Mouse (Mus musculus) neutrophil, adult 5-6 weeks (primary cell): ENCODE results near the gene Shank2. TPM values are rescaled to one million over a fixed set of nuclear protein-coding genes. Genes with fewer than 3 reads are reported as not detected.

Experiments used
- ATAC-seq: fragments of 151-379, 151-347 bp; 2 replicates; pipeline ENCODE4 v1.8.0; 2017; ENCODE audit warnings: mild to moderate bottlenecking, moderate TSS enrichment; ENCODE audit not compliant: insufficient number of reproducible peaks, poor library complexity, low FRiP score, severe bottlenecking; ENCODE audit errors: extremely low read depth
- total RNA-seq: library from RNA; stranded (forward); fragments of 200-1000 nt; gene quantifications from 2 replicates; pipeline ENCODE4 v1.2.3, GENCODE M21; 2017

The Shank2 gene
- not detected in 2 replicates for total RNA-seq

DNA sequence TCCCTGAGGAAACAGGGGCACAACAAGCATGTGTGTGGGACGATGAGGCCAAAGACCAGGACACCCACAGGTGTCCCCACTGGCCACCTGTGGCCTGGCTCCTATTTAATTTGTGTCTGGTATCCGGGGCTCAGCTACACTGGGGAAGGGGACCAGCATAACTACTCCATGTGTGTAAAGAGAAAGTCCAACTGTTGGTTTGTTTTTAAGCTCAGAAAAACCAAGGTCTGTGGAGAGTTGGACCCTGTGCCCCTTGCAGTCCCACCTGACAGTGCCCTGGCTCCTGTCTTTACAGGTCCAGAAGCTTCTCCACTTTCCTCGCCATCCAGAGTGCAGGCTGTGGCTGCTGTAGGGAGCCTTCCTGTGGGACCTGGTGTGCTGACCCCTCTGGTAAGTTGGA, at the start of gene Shank2:
Gene Shank2, plus strand, starts transcription at position 301 of the 400 bp plus-strand sequence.
- ATAC-seq, result no peak

DNA sequence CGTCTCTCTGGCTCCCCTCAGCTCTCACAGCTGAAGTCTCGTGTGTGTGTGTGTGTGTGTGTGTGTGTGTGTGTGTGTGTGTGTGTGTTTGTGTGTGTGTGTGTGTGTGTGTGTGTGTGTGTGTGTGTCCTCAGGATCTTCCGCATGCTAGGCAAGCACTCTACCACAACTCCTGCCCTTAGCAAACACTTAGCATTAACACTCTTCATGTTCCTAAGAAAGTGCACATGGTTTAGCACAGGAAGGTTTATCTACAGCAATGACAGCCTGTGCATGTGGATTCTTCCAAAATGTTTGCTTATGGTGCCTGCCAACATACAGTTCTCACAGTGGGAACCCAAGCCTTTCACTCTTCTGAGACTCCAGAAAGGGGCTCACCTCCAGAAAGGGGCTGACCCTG, 49.6 kb upstream of the Shank2 start:
- no peak for ATAC-seq

DNA sequence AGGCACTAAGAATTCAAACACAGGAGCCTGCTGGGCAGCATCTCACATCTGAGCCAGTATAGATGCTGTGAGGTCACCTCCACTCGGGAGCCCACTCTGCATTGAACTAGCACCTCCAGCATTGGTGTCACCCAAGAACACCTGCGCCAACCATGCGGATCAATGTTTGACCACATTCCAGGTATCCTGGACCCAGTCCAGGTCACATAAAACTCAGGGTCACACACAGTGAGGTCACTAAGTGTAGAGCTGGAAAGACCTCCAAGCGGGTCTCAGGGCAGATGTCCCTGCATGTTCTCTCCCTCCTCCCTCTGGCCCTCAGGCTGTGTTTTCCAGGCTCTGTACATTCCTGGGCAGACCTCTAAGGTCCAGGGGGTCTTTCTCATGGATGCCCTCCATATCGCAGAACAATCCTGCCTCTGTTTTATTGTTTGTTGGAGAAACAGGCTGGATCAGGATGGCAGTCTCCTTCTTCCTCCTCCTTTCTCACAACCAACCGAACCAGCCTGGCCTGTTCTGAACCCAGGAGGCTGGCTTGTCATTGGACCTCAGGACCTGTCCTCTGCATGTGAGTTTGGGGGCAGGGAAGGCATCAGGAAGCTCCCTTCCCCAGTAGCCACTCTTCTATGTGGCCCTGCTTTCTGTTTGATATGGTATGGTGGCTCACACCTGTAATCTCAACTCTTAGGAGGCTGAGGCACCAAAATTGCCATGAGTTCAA, 45.0 kb upstream of the Shank2 start:
- ATAC-seq, result no peak

DNA sequence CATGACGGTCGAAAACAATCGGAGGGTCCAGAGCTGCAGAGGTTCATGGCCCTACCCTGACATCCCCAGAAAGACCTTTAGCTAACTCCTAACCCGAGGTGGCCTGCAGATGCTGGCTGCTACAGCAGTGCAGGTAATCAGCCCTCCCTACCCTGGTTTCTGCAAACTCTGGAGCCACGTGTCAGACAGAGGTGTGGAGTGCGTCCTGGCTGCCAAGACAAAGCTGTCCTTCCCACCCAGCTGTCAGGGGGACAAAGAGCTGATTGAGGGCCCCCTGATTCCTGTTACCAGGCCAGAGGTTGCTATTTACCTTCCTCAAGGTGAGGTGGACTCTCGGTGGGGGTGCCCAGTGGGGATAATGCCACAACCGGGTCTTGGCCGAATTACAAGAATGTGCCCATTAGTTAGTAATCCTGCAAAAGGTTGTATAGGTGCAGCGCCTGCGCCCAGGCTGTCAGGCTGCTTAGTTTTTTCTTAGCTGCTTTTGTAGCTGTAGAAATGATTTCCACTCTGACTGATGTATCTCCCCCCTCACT, 43.6 kb upstream of the Shank2 start:
- no peak for ATAC-seq

DNA sequence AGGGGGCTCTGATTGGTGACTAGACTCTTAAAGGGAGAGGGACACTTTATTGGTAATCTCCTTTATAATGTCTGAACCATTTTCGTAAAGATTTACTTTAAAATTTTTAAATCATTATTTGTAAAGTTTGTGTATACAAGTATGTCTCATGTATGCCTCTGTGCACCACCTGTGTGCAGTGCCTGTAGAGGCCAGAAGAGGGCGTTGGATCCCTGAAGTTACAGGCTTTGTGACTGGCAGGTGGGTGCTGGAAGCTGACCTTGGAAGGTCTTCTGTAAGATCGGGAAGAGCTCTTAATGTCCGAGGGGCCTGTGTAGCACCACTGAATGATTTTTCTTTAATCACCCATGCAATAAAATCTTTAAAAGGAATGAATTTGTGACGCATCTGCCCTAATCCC, 37.9 kb upstream of the Shank2 start:
- no peak for ATAC-seq

DNA sequence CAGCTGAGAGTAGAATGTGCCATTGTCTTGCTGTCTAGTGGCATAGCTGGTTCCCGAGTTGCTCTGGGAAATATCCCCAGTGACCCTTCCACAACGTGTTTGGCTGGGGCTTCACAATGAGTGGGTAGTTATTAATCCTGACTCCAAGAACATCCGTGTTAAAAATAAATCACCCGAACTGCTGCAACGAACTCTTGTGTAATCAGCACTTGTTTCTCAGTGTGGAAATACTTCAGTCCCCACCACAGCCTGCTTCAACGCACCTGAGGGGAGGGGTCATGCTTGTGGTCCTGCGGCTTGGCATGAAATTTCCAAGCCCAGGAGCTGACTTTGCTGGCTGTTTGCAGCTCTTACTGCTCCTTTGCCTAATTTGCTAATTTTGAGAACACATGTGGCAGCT, 35.1 kb upstream of the Shank2 start:
- ATAC-seq, result no peak

DNA sequence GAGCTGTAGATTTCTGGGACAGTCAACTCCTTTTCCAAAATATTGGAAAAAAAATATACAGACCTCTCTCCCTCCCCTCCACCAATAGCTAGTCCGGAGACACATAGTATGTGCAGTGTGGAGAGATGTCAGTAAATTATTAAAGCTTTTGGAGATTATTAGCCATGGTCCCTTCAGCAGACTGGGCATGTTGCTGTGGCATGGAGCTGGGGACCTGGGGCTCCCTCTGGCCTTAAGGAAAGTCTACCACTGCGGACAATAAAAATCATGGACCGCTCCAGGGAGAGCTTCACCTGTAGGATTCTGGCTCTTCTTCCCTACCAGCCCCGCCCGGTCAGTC, 24.3 kb upstream of the Shank2 start:
- ATAC-seq, result no peak

DNA sequence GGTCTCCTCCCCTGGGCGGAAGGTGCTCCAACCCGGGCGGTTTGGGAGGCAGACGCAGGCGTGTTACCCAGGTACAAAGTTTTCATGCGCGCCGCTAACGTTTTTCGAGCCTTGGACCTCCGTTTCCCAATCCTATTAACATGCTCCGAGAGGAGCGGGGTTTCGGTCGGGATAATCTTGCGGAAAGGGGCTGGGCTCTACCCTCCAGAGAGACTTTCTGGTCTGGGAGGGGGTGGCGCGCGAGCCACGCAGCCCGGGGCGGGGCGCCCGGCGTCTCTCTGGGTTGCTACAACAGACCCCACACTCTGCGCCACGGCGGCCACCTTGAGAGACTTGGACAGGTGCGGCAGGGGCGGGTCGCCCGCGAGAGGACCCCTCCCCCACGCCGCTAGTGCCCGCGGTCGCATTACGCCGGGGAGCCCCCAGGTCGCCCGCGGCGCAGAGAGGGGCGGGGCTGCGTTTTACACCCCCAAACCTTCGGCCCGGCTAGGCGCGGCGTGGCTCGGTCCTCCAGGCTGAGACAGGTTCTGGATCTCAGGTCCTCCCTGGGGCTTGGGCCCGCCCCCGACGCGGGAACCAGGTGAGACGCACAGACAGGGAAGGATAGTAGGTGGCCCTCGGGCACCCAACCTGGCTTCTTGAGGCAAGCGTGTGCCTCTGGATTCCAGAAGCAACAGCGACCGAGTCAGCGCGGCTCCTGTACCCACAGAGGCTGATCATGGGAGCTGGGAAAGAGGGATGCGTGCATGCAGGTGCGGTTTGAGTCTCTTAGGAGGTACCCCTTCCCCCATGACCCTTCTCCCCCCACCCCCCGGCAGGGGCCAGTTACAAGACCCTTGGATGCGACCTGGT, 23.7 kb upstream of the Shank2 start:
- no peak for ATAC-seq

DNA sequence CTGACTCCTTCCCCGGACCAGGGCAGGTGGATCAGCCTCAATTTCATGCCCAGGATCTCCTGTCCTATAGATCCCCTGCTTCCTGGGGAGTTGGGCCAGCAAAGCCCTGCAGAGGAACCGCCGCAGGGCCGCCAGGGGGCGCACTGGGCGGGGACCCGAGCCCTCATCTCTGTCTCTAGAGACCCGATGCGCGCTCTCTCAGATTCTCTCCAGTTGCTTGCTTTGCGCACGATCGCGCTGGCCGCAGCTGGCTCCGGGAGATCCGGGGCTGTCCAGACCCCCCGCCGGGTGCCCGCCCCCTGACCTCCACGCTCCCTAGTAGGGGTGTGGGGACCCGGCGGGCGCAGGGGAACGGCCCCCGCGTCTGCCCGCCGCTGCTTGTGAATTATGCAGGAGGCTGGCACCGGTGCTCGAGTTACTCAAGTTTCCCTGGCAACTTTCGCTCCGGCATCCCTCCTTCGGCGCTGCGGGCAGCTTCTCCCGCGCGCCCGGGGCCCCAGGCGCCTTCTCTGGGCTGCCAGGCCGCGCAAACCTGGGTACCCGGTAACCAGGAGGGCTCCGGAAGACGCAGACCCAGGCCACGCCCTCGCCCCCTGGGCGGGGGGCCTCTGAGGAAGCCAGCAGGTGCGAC, 22.9 kb upstream of the Shank2 start:
- ATAC-seq, result no peak

DNA sequence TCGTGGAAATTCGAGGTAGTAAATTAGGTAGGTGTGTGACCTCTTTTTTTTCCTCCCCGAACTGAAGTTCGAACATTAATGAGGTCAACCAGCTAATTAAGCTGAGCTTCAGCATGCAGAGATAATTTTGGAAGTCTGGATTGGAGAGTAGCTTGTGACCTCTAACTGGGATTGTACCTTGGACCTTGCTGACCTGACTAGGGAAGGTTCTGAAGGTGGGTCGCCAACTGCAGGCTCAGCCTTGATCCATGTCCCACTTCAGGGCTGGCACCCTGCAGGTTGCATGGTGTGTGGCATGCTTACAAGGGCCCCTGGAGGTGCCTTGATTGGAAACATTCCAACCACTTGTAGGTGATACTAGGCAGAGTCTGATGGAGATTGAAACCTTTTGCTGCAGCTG, 21.7 kb upstream of the Shank2 start:
- ATAC-seq, result no peak

DNA sequence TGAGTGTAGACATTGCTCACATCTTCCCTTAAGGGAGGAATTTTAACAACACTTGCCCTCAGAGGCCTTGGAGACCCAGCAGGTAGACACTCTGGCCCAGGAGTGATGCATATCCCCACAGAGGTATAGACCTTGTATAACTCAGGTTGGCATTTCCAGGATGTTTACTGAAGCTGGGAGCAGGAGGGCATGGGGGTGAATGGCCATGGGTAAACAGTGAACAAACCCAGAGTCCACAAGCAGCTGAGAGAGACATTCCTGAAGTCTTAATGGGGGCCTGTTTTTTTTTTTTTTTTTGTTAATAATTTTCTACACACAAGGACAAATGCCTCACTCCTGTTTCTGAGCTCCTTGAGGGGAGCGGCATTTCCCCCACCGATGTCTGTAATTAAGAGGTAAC, 15.4 kb upstream of the Shank2 start:
- no peak for ATAC-seq

DNA sequence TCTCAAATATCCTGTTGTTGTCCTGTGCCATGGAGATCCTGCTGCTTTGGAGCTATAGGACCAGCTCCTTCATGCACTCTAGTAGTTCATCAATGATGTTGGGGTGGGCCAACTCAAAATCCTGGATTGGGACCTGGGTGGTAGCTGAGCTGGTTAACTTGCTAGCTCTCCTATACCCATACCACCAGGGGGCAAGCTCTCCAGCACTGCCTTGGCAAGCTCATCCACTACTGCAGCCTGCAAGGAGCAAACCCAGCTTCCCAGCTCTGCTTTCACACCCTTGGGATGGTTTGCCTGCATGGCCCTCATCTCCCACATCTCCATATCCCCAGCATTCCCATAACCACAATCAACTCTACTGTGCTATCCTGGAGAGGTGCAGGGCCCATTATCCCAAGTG, 10.6 kb upstream of the Shank2 start:
- no peak for ATAC-seq

DNA sequence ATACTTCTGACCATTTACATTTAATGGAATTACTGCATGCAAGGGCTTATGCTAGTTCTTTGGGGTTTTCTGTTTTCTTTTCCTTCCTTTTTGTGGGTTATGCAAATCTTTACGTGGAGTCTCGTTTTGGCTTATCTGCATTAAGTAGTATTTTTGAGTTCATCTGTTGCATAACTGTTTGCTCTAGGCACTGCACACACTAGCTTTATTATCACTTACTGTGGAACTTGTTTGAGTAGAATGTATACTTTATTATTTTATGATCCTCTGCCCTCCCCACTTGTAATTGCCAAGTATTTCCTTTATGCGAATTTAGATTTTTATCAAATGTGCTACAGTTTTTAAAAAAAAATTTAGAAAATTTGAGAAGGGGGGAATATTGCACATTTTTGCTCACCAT, 2.7 kb upstream of the Shank2 start:
- no peak for ATAC-seq

DNA sequence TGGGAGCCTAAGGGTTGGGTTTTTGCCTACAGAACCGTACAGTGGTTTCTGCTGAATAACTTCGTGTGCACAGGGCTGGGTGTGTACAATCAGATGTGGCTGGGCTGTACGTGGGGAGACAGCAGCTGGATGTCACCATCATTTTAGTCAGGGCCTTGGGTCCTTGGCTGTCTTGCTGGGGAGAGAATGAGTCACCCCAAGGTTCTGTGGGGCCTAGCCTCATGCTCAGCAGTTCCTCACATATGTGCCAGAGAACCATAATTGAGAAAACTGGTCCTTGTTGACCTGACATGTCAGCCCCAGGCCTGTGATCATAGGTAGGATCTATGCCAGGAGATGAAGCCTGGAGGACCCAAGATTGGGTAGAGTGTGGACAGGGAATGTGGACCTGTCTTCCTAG, 1.7 kb downstream of the Shank2 start:
- ATAC-seq, result no peak

DNA sequence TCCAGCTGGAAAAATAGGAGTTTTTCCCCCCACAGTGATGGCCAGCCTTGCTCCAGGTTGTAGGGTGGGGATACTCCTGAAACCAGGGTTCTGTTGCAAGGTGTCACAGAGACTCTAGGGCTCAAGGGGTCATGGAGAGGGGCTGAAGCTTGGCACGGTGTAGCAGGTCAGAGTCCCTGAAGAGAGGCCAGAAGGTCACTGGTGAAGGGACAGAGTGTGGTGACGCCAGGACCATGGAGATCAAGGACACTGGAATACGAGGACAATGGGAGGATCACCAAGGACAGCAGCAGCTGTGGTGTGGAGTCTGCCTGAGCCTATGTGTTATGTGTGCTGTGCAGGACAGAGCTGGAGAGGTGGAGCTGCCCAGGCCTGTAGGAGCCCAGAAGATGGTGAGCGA, 6.4 kb downstream of the Shank2 start:
- no peak for ATAC-seq

DNA sequence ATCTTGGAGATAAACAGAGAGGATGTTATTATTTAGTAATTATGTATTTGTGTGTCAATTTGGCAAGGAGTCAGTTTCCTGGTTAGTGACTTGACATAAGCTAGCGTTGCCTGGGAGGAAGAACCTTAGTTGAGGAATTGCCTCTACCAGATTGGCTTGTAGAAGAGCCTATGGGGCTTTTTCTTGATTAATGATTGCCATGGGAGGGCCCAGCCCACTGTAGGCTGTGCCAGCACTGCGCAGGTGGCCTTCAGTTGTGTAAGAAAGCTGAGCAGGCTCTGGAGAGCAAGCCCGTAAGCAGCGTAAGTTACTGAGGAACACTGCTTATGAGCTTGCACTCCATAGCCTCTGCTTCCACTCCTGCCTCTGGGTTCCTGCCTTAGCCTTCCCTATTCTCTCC, 7.3 kb downstream of the Shank2 start:
- ATAC-seq, result no peak

DNA sequence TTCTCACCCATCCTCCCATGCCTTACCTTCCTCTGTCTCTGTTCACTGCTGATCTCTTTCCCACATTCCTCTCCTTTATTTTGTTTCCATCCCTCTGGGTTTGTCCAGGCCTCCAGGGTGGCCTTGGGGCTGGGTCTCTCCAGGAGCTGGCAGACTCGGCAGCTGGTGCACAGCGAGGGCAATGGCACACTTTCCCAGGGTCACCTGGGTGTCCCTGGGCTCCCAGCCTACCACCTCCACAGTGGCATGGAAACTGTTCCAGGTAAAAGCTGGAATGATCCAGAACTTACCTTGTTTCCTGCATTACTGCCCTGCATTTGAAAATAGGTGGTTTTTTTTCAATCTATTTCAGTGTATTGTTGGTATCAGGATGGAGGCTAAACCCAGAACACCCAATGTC, 12.8 kb downstream of the Shank2 start:
- no peak for ATAC-seq

DNA sequence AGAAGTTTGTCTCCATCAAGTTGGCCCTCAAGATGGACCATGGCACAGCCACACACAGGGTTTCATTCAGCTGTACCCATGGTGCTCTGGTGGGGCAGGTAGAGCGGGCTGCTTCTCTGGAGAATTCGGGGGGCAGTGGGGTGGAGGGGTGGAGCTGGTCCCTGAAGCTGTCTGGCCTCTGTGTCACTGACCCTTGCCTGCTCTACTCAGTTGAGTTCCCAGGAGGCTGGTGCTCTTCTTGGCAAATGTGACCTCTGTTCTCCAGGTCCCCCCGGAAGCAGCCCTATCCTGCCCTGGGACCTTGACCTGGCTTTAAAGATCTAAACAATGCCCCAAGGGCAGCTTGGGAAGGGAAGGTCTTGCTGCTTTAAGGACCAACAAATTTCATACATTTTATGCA, 20.1 kb downstream of the Shank2 start:
- no peak for ATAC-seq

DNA sequence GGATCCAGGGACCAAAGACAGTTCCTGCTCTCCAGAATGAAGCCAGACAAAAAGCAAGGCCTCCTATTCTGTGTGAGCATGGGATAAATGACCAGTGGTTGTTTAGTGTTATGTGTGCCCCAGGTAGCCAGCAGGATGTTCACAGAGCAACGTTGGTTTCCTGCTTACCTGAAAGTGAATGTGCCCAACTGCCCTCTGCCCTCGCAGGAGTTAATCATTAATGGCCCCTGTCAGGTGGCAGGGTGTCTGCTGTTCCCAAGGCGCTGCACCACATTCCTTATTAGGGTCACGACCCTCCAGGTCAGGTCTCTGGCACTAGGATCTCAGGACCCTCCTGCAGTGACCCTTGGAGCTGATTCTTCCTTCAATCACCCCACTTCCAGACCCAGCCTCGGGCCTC, 21.0 kb downstream of the Shank2 start:
- no peak for ATAC-seq

DNA sequence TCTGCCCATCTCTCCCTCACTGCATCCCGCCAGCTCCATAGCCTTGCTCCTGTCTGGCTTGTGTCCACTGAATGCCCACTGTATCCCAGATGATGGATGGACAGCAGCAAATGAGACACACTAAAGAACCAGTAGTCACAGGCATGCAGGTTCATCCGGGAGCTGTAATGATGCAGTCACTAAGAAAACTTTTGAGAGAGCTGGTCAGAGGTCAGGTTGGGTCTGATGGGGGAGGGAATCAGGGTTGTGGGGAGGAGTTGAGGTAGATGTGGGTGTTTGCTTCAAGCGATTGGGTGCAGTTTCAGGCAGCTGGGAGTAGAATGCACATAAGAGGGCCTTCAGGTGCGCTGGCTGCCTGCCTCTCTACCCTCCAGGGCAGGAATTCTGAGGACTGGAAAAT, 21.8 kb downstream of the Shank2 start:
- no peak for ATAC-seq
